Mouse (Mus musculus) C2C12 (cell line): ENCODE measurements around the gene Mtfmt.

Experiments used
- CTCF ChIP-seq: IDR thresholded peaks from one replicate; pipeline ENCODE4 v1.5.1; 2011; ENCODE audit not compliant: control insufficient read depth, insufficient read depth, insufficient read length
- MAX ChIP-seq: IDR thresholded peaks from one replicate; pipeline ENCODE4 v1.6.1; 2011; ENCODE audit warnings: mild to moderate bottlenecking, control low read depth
- USF1 ChIP-seq: IDR thresholded peaks from one replicate; pipeline ENCODE4 v1.6.1; 2011; ENCODE audit warnings: low read depth, mild to moderate bottlenecking, control low read depth, moderate library complexity

DNA sequence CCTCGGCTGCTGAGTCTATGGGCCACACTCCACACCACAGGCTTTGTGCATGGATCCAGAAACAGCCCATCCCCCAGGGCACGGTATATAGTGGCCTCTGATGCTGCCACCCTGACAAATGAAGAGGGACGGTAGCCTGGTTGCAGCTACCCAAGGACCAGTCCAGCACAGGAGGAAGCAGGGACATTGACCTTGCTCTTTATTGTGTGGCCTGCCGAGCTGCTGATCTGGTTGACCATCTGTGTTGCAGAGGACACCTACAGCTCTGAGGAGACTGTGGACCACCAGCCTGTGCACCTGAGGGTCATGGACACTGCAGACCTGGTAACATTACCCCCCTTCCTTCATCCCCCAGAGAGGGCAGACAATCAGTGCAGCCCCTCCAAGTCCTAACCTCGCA is 28.3 kb upstream of the Mtfmt start:
- TF ChIP-seq CTCF (no peak), USF1 (no peak), MAX (no peak)
